In genomic region chr5:36220105-36220504, GRCm38 (mm10) we compare ENCODE assay signal across 34 mouse cellular contexts. TPM values are rescaled to one million over a fixed set of nuclear protein-coding genes. Genes with fewer than 3 reads are reported as not detected.
DNase-seq lines count a peak whose midpoint lies in the region; ATAC-seq and TF ChIP-seq lines count a peak whose summit lies in the region.
"Had no signal": no experiment of that assay in that cellular context is flagged by ENCODE, and none has a peak within 500 bp of the region (broad histone marks: within the 10 kb centered on the region; RNA-seq: fewer than 3 reads in every experiment).

No protein-coding gene starts in this region.

- no peak overlapping the region for H3K9ac ChIP-seq in forebrain, embryonic 14.5 days (ENCODE audit: low read length)
- no peak overlapping the region for H3K9ac ChIP-seq in forebrain, embryonic 13.5 days
- no peak overlapping the region for H3K9ac ChIP-seq in hindbrain, postnatal 0 days (replicated peaks; ENCODE audit: low read length)
- H3K9ac ChIP-seq in hindbrain, embryonic 16.5 days (ENCODE audit: low read depth, low read length): no peak overlapping the region
- H3K9ac ChIP-seq in neural tube, embryonic 15.5 days (replicated peaks): no peak overlapping the region
- H3K9ac ChIP-seq: embryonic facial prominence, embryonic 15.5 days; heart, embryonic 12.5 days; hindbrain, embryonic 15.5 days; intestine, embryonic 15.5 days; limb, embryonic 15.5 days; liver, embryonic 13.5 days had no signal

- no peak overlapping the region for H3K4me3 ChIP-seq in forebrain, embryonic 14.5 days (ENCODE audit: low read depth, low read length)
- H3K4me3 ChIP-seq in forebrain, embryonic 13.5 days: no peak overlapping the region
- H3K4me3 ChIP-seq in hindbrain, postnatal 0 days (ENCODE audit: low read length): no peak overlapping the region
- H3K4me3 ChIP-seq in hindbrain, embryonic 16.5 days (ENCODE audit: low read length): no peak overlapping the region
- no peak overlapping the region for H3K4me3 ChIP-seq in neural tube, embryonic 15.5 days (replicated peaks)
- H3K4me3 ChIP-seq: embryonic facial prominence, embryonic 15.5 days; heart, adult 2 months; heart, embryonic 12.5 days; hindbrain, embryonic 15.5 days; intestine, embryonic 15.5 days; limb, embryonic 10.5 days; limb, embryonic 15.5 days; liver, embryonic 13.5 days had no signal

- peak; percentile 51 for DNase-seq in forebrain, embryonic 14.5 days (ENCODE audit: low spot score)
- peak; percentile 40 for DNase-seq in hindbrain, postnatal 0 days (ENCODE audit: low spot score)
- peak; percentile 63 for DNase-seq in retina, postnatal 1 day
- DNase-seq in retina, embryonic 14.5 days (ENCODE audit: low spot score): no peak
- DNase-seq in urinary bladder, postnatal 10 days (ENCODE audit: low spot score): no peak
- DNase-seq: cerebellum, adult 11-12 months; cerebellum, adult 9-11 months; heart, adult 2 months; heart, postnatal 4 days; kidney, adult 8-10 months; kidney, postnatal 14 days; layer of hippocampus, adult 9-11 months; liver, embryonic 13.5 days; lung, adult 18-20 months; lung, postnatal 10 days; right cerebral cortex, postnatal 14 days; thymus, postnatal 4 days had no signal

- H3K27me3 ChIP-seq in forebrain, embryonic 14.5 days (replicated peaks; ENCODE audit: control insufficient read depth, insufficient read depth, low read length): no peaks in the 10 kb centered on the region
- H3K27me3 ChIP-seq in forebrain, embryonic 13.5 days: no peaks in the 10 kb centered on the region
- H3K27me3 ChIP-seq in hindbrain, postnatal 0 days (ENCODE audit: insufficient read depth, low read length): no peaks in the 10 kb centered on the region
- H3K27me3 ChIP-seq in hindbrain, embryonic 16.5 days (replicated peaks; ENCODE audit: control insufficient read depth, insufficient read depth, low read length): no peaks in the 10 kb centered on the region
- no peaks in the 10 kb centered on the region for H3K27me3 ChIP-seq in neural tube, embryonic 15.5 days (replicated peaks)
- H3K27me3 ChIP-seq: embryonic facial prominence, embryonic 15.5 days; heart, embryonic 12.5 days; hindbrain, embryonic 15.5 days; intestine, embryonic 15.5 days; limb, embryonic 15.5 days; liver, embryonic 13.5 days had no signal

- 75% methylated on average over 4 of the region's 4 CpGs for WGBS in forebrain, embryonic 14.5 days
- 75% methylated on average over 4 of the region's 4 CpGs for WGBS in forebrain, embryonic 13.5 days
- 54% methylated on average over 4 of the region's 4 CpGs for WGBS in hindbrain, postnatal 0 days
- WGBS in hindbrain, embryonic 16.5 days: 68% methylated on average over 4 of the region's 4 CpGs
- WGBS in neural tube, embryonic 15.5 days: 59% methylated on average over 4 of the region's 4 CpGs

- H3K4me1 ChIP-seq in forebrain, embryonic 14.5 days (ENCODE audit: control insufficient read depth, insufficient read depth, low read length): peaks cover 2% of the 10 kb centered on the region; the same call in 1 of the 2 replicates
- H3K4me1 ChIP-seq in forebrain, embryonic 13.5 days: peaks cover 16% of the 10 kb centered on the region
- H3K4me1 ChIP-seq in hindbrain, postnatal 0 days (ENCODE audit: insufficient read depth, low read length): no peaks in the 10 kb centered on the region
- H3K4me1 ChIP-seq in hindbrain, embryonic 16.5 days (ENCODE audit: control insufficient read depth, insufficient read depth, low read depth, low read length): peaks cover 7% of the 10 kb centered on the region
- peaks cover 9% of the 10 kb centered on the region; the same call in 1 of the 2 replicates for H3K4me1 ChIP-seq in neural tube, embryonic 15.5 days
- H3K4me1 ChIP-seq: intestine, embryonic 15.5 days; liver, embryonic 13.5 days had no signal

- H3K9me3 ChIP-seq in forebrain, embryonic 14.5 days (replicated peaks; ENCODE audit: control insufficient read depth, low read length): 0 out of 2 replicates have a peak, but pooled peaks cover 3% of the 10 kb centered on the region
- H3K9me3 ChIP-seq in forebrain, embryonic 13.5 days (replicated peaks): no peaks in the 10 kb centered on the region; the same call in 1 of the 2 replicates
- no peaks in the 10 kb centered on the region for H3K9me3 ChIP-seq in hindbrain, postnatal 0 days (ENCODE audit: low read length)
- no peaks in the 10 kb centered on the region for H3K9me3 ChIP-seq in hindbrain, embryonic 16.5 days (ENCODE audit: control insufficient read depth, low read length)
- H3K9me3 ChIP-seq in neural tube, embryonic 15.5 days (replicated peaks): no peaks in the 10 kb centered on the region
- H3K9me3 ChIP-seq: embryonic facial prominence, embryonic 15.5 days; hindbrain, embryonic 15.5 days; limb, embryonic 10.5 days; limb, embryonic 15.5 days; liver, embryonic 13.5 days had no signal

- H3K4me2 ChIP-seq in forebrain, embryonic 14.5 days (ENCODE audit: low read length): no peak overlapping the region
- H3K4me2 ChIP-seq in forebrain, embryonic 13.5 days: no peak overlapping the region
- H3K4me2 ChIP-seq in hindbrain, postnatal 0 days (ENCODE audit: low read depth, low read length): no peak overlapping the region
- H3K4me2 ChIP-seq in hindbrain, embryonic 16.5 days (ENCODE audit: low read length): no peak overlapping the region
- no peak overlapping the region for H3K4me2 ChIP-seq in neural tube, embryonic 15.5 days
- H3K4me2 ChIP-seq: embryonic facial prominence, embryonic 15.5 days; heart, embryonic 12.5 days; hindbrain, embryonic 15.5 days; intestine, embryonic 15.5 days; limb, embryonic 15.5 days; liver, embryonic 13.5 days had no signal

- TF ChIP-seq CTCF in hindbrain, postnatal 0 days (IDR thresholded peaks at IDR 0.05; ENCODE audit: low read depth): no peak

- no peak for ATAC-seq in forebrain, embryonic 14.5 days
- no peak for ATAC-seq in forebrain, embryonic 13.5 days
- peak; percentile 46 for ATAC-seq in hindbrain, postnatal 0 days
- no peak for ATAC-seq in hindbrain, embryonic 16.5 days
- no peak for ATAC-seq in neural tube, embryonic 15.5 days (ENCODE audit: low FRiP score)
- ATAC-seq: CD4-positive, CD25-positive, alpha-beta regulatory T cell, adult 4 months; intestine, embryonic 15.5 days had no signal

- no peaks in the 10 kb centered on the region for H3K36me3 ChIP-seq in forebrain, embryonic 14.5 days (ENCODE audit: control insufficient read depth, insufficient read depth, low read length)
- no peaks in the 10 kb centered on the region for H3K36me3 ChIP-seq in forebrain, embryonic 13.5 days (ENCODE audit: poor library complexity, severe bottlenecking)
- H3K36me3 ChIP-seq in hindbrain, postnatal 0 days (ENCODE audit: insufficient read depth, low read length): no peaks in the 10 kb centered on the region
- no peaks in the 10 kb centered on the region for H3K36me3 ChIP-seq in hindbrain, embryonic 16.5 days (ENCODE audit: control insufficient read depth, insufficient read depth, low read length)
- H3K36me3 ChIP-seq in neural tube, embryonic 15.5 days: no peaks in the 10 kb centered on the region
- H3K36me3 ChIP-seq: embryonic facial prominence, embryonic 15.5 days; heart, embryonic 12.5 days; hindbrain, embryonic 15.5 days; intestine, embryonic 15.5 days; limb, embryonic 10.5 days; limb, embryonic 15.5 days; liver, embryonic 13.5 days had no signal

- H3K27ac ChIP-seq in forebrain, embryonic 14.5 days (ENCODE audit: low read depth, low read length): no peak overlapping the region
- H3K27ac ChIP-seq in forebrain, embryonic 13.5 days: no peak overlapping the region
- no peak overlapping the region for H3K27ac ChIP-seq in hindbrain, postnatal 0 days
- no peak overlapping the region for H3K27ac ChIP-seq in hindbrain, embryonic 16.5 days (ENCODE audit: low read depth, low read length)
- 0 out of 2 replicates have a peak overlapping the region, but pooled peaks have one; percentile 37 for H3K27ac ChIP-seq in neural tube, embryonic 15.5 days (replicated peaks)
- H3K27ac ChIP-seq: embryonic facial prominence, embryonic 15.5 days; heart, adult 2 months; hindbrain, embryonic 15.5 days; intestine, embryonic 15.5 days; limb, embryonic 10.5 days; limb, embryonic 15.5 days; liver, embryonic 13.5 days; macrophage had no signal

RNA-seq across cellular contexts. Expression of gene Psapl1, which starts 16.3 kb away (rescaled TPM):
- not detected in 2 replicates for polyA plus RNA-seq in forebrain, embryonic 14.5 days (2014; fragmentation: Nextera tagmentation; extraction: Ambion mirVana)
- 0.06 and 0.09 TPM in 2 replicates for polyA plus RNA-seq in forebrain, embryonic 13.5 days (2015; fragmentation: Nextera tagmentation; extraction: Ambion mirVana)
- not detected in 2 replicates for total RNA-seq in hindbrain, postnatal 0 days (2014; rRNA removed)
- not detected in 2 replicates for polyA plus RNA-seq in hindbrain, postnatal 0 days (2015; fragmentation: Nextera tagmentation; extraction: Ambion mirVana)
- 0.07 and 0.10 TPM in 2 replicates for polyA plus RNA-seq in hindbrain, embryonic 16.5 days (2015; fragmentation: Nextera tagmentation; extraction: Ambion mirVana)
- polyA plus RNA-seq in neural tube, embryonic 15.5 days (2015; fragmentation: Nextera tagmentation; extraction: Ambion mirVana): 0.20 TPM in 1 of 2 replicates, not detected in the other
- total RNA-seq: adrenal gland, adult 18-20 months; gastrocnemius, adult 8-10 months; heart, adult 2 months; heart, postnatal 4 days; left cerebral cortex, postnatal 10 days; megakaryocyte-erythroid progenitor cell, adult 5-6 weeks had no signal
- polyA plus RNA-seq: CD4-positive, CD25-positive, alpha-beta regulatory T cell, adult 4 months; heart, embryonic 12.5 days; heart, postnatal 0 days; hindbrain, embryonic 15.5 days; liver, embryonic 13.5 days; macrophage; testis, adult 2 months had no signal

Comparison
In these comparisons a context has a peak if more than half of its experiments do, and no peak if none do; other contexts are left out.
1. DNase-seq: peak in forebrain, embryonic 14.5 days (single experiment), hindbrain, postnatal 0 days (single experiment) and retina, postnatal 1 day (single experiment); none in retina, embryonic 14.5 days (single experiment) and urinary bladder, postnatal 10 days (single experiment).